Mouse (Mus musculus): ENCODE results near the gene Ifna13.

DNA sequence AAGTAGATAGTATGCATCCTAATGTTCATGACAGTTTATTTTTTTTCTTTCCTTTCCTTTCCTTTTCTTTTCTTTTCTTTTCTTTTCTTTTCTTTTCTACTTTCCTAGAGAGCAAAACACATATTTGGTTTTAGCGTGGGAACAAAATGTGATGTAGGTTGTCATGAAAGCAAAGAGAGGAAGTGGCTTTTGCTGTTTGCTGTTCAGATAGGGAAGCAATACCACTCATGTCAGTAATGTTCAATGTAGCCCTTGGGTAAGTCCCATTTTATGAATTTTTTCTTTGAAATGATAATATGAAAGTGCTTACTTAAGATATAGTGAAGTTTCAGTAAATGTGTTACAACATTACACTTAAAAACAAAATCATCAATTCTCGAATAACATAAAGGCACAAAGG, 49.1 kb upstream of the Ifna13 start:
- TF ChIP-seq CTCF (IDR thresholded peaks at IDR 0.05): no peak
- TF ChIP-seq EP300 (IDR thresholded peaks at IDR 0.05): no peak

Measured in lung, postnatal 0 days (tissue).